Mouse (Mus musculus): Measurements from ENCODE around the gene Ak3. TPM values are rescaled to one million over a fixed set of nuclear protein-coding genes. Genes with fewer than 3 reads are reported as not detected.

Gene Ak3
- polyA plus RNA-seq, 1 experiment from 2014 or later = 68.9 TPM

GRCm38 (mm10) chr19:29037026-29037425 lies 10.7 kb downstream of the Ak3 start:
- Histone ChIP-seq H3K4me2 (ENCODE audit: low read length) (no peak overlapping the region), H3K4me3 (replicated peaks; ENCODE audit: low read length) (no peak overlapping the region), H3K9ac (replicated peaks; ENCODE audit: low read depth, low read length) (no peak overlapping the region), H3K4me1 (replicated peaks; ENCODE audit: control insufficient read depth, insufficient read depth, low read length) (no peaks in the 10 kb centered on the region), H3K9me3 (ENCODE audit: control insufficient read depth, low read length) (no peaks in the 10 kb centered on the region), H3K27me3 (replicated peaks; ENCODE audit: control insufficient read depth, insufficient read depth, low read length) (no peaks in the 10 kb centered on the region), H3K36me3 (ENCODE audit: control insufficient read depth, insufficient read depth) (0 out of 2 replicates have a peak, but pooled peaks cover 2% of the 10 kb centered on the region), H3K27ac (ENCODE audit: low read length) (no peak overlapping the region)
- WGBS = 89% methylated on average over 5 of the region's 5 CpGs
- no peak for ATAC-seq

- no peaks in the 10 kb centered on the region for H3K27me3 ChIP-seq (replicated peaks; ENCODE audit: control insufficient read depth, insufficient read depth, low read length)
- H3K4me2 ChIP-seq (ENCODE audit: low read length) = no peak overlapping the region
- H3K4me1 ChIP-seq (replicated peaks; ENCODE audit: control insufficient read depth, insufficient read depth, low read length) = no peaks in the 10 kb centered on the region
- no peak overlapping the region for H3K9ac ChIP-seq (replicated peaks; ENCODE audit: low read depth, low read length)
- H3K4me3 ChIP-seq (replicated peaks; ENCODE audit: low read length) = no peak overlapping the region
- no peak overlapping the region for H3K27ac ChIP-seq (ENCODE audit: low read length)
- H3K9me3 ChIP-seq (ENCODE audit: control insufficient read depth, low read length) = no peaks in the 10 kb centered on the region
- ATAC-seq = no peak
- peaks cover 2% of the 10 kb centered on the region; the same call in 1 of the 2 replicates for H3K36me3 ChIP-seq (ENCODE audit: control insufficient read depth, insufficient read depth)
Measured at GRCm38 (mm10) chr19:29032662-29033061, 15.1 kb downstream of the Ak3 start.

- no peak for ATAC-seq
- H3K4me3 ChIP-seq (replicated peaks; ENCODE audit: low read length) = no peak overlapping the region
- WGBS = 94% methylated on average over 3 of the region's 3 CpGs
Measured at GRCm38 (mm10) chr19:29031788-29032187, 16.0 kb downstream of the Ak3 start.

GRCm38 (mm10) chr19:29024391-29024947 lies 23.3 kb downstream of the Ak3 start:
- no peaks in the 10 kb centered on the region for H3K9me3 ChIP-seq (ENCODE audit: control insufficient read depth, low read length)
- H3K9ac ChIP-seq (replicated peaks; ENCODE audit: low read depth, low read length) = no peak overlapping the region
- WGBS = 51% methylated on average over 11 of the region's 11 CpGs
- peak; percentile 85 for ATAC-seq
- H3K36me3 ChIP-seq (ENCODE audit: control insufficient read depth, insufficient read depth) = peaks cover 25% of the 10 kb centered on the region
- H3K4me2 ChIP-seq (ENCODE audit: low read length) = no peak overlapping the region
- no peaks in the 10 kb centered on the region for H3K27me3 ChIP-seq (replicated peaks; ENCODE audit: control insufficient read depth, insufficient read depth, low read length)
- no peak overlapping the region for H3K27ac ChIP-seq (ENCODE audit: low read length)
- H3K4me1 ChIP-seq (replicated peaks; ENCODE audit: control insufficient read depth, insufficient read depth, low read length) = peaks cover 6% of the 10 kb centered on the region; the same call in 1 of the 2 replicates
- H3K4me3 ChIP-seq (replicated peaks; ENCODE audit: low read length) = no peak overlapping the region

More at GRCm38 (mm10) chr19:29031788-29032187, 16.0 kb downstream of the Ak3 start:
- Histone ChIP-seq H3K4me2 (ENCODE audit: low read length) (no peak overlapping the region), H3K27me3 (replicated peaks; ENCODE audit: control insufficient read depth, insufficient read depth, low read length) (no peaks in the 10 kb centered on the region), H3K9me3 (ENCODE audit: control insufficient read depth, low read length) (no peaks in the 10 kb centered on the region), H3K4me1 (replicated peaks; ENCODE audit: control insufficient read depth, insufficient read depth, low read length) (no peaks in the 10 kb centered on the region), H3K9ac (replicated peaks; ENCODE audit: low read depth, low read length) (no peak overlapping the region), H3K36me3 (ENCODE audit: control insufficient read depth, insufficient read depth) (peaks cover 5% of the 10 kb centered on the region), H3K27ac (ENCODE audit: low read length) (no peak overlapping the region)

- Histone ChIP-seq H3K9me3 (ENCODE audit: control insufficient read depth, low read length) (no peaks in the 10 kb centered on the region), H3K36me3 (ENCODE audit: control insufficient read depth, insufficient read depth) (peaks cover 30% of the 10 kb centered on the region), H3K27ac (ENCODE audit: low read length) (no peak overlapping the region), H3K9ac (replicated peaks; ENCODE audit: low read depth, low read length) (no peak overlapping the region), H3K27me3 (replicated peaks; ENCODE audit: control insufficient read depth, insufficient read depth, low read length) (no peaks in the 10 kb centered on the region), H3K4me1 (replicated peaks; ENCODE audit: control insufficient read depth, insufficient read depth, low read length) (peaks cover 6% of the 10 kb centered on the region; the same call in 1 of the 2 replicates), H3K4me3 (replicated peaks; ENCODE audit: low read length) (no peak overlapping the region), H3K4me2 (ENCODE audit: low read length) (no peak overlapping the region)
- 90% methylated on average over 7 of the region's 7 CpGs for WGBS
- no peak for ATAC-seq
Measured at GRCm38 (mm10) chr19:29021754-29022345, 25.9 kb downstream of the Ak3 start.

- Histone ChIP-seq H3K4me1 (replicated peaks; ENCODE audit: control insufficient read depth, insufficient read depth, low read length) (peaks cover 6% of the 10 kb centered on the region; the same call in 1 of the 2 replicates), H3K27me3 (replicated peaks; ENCODE audit: control insufficient read depth, insufficient read depth, low read length) (no peaks in the 10 kb centered on the region), H3K4me3 (replicated peaks; ENCODE audit: low read length) (no peak overlapping the region), H3K9ac (replicated peaks; ENCODE audit: low read depth, low read length) (no peak overlapping the region), H3K4me2 (ENCODE audit: low read length) (no peak overlapping the region), H3K9me3 (ENCODE audit: control insufficient read depth, low read length) (no peaks in the 10 kb centered on the region), H3K36me3 (ENCODE audit: control insufficient read depth, insufficient read depth) (peaks cover 38% of the 10 kb centered on the region), H3K27ac (ENCODE audit: low read length) (no peak overlapping the region)
- 95% methylated on average over 3 of the region's 3 CpGs for WGBS
- no peak for ATAC-seq
Measured at GRCm38 (mm10) chr19:29019647-29020046, 28.1 kb downstream of the Ak3 start.

GRCm38 (mm10) chr19:29016786-29017185 lies 31.0 kb downstream of the Ak3 start:
- H3K27me3 ChIP-seq (replicated peaks; ENCODE audit: control insufficient read depth, insufficient read depth, low read length) = no peaks in the 10 kb centered on the region
- no peaks in the 10 kb centered on the region for H3K9me3 ChIP-seq (ENCODE audit: control insufficient read depth, low read length)
- 87% methylated on average over 5 of the region's 5 CpGs for WGBS
- no peak overlapping the region for H3K4me2 ChIP-seq (ENCODE audit: low read length)
- peaks cover 34% of the 10 kb centered on the region for H3K36me3 ChIP-seq (ENCODE audit: control insufficient read depth, insufficient read depth)
- ATAC-seq = no peak
- no peak overlapping the region for H3K4me3 ChIP-seq (replicated peaks; ENCODE audit: low read length)
- H3K4me1 ChIP-seq (replicated peaks; ENCODE audit: control insufficient read depth, insufficient read depth, low read length) = no peaks in the 10 kb centered on the region
- H3K9ac ChIP-seq (replicated peaks; ENCODE audit: low read depth, low read length) = no peak overlapping the region
- H3K27ac ChIP-seq (ENCODE audit: low read length) = no peak overlapping the region

- ATAC-seq = no peak
- Histone ChIP-seq H3K4me1 (replicated peaks; ENCODE audit: control insufficient read depth, insufficient read depth, low read length) (no peaks in the 10 kb centered on the region), H3K4me3 (replicated peaks; ENCODE audit: low read length) (no peak overlapping the region), H3K27me3 (replicated peaks; ENCODE audit: control insufficient read depth, insufficient read depth, low read length) (no peaks in the 10 kb centered on the region), H3K36me3 (ENCODE audit: control insufficient read depth, insufficient read depth) (peaks cover 33% of the 10 kb centered on the region), H3K27ac (ENCODE audit: low read length) (no peak overlapping the region), H3K4me2 (ENCODE audit: low read length) (no peak overlapping the region), H3K9ac (replicated peaks; ENCODE audit: low read depth, low read length) (no peak overlapping the region), H3K9me3 (ENCODE audit: control insufficient read depth, low read length) (no peaks in the 10 kb centered on the region)
- 86% methylated on average over 5 of the region's 5 CpGs for WGBS
Measured at GRCm38 (mm10) chr19:29016204-29016765, 31.5 kb downstream of the Ak3 start.

- WGBS = 91% methylated on average over 8 of the region's 8 CpGs
- no peak overlapping the region for H3K9ac ChIP-seq (replicated peaks; ENCODE audit: low read depth, low read length)
- H3K36me3 ChIP-seq (ENCODE audit: control insufficient read depth, insufficient read depth) = peaks cover 31% of the 10 kb centered on the region
- no peaks in the 10 kb centered on the region for H3K4me1 ChIP-seq (replicated peaks; ENCODE audit: control insufficient read depth, insufficient read depth, low read length)
- no peak overlapping the region for H3K4me3 ChIP-seq (replicated peaks; ENCODE audit: low read length)
- no peak for ATAC-seq
- no peaks in the 10 kb centered on the region for H3K27me3 ChIP-seq (replicated peaks; ENCODE audit: control insufficient read depth, insufficient read depth, low read length)
- H3K9me3 ChIP-seq (ENCODE audit: control insufficient read depth, low read length) = no peaks in the 10 kb centered on the region
- H3K4me2 ChIP-seq (ENCODE audit: low read length) = no peak overlapping the region
- no peak overlapping the region for H3K27ac ChIP-seq (ENCODE audit: low read length)
Measured at GRCm38 (mm10) chr19:29015410-29016203, 32.2 kb downstream of the Ak3 start.

Data from forebrain, embryonic 16.5 days (tissue).